Mouse (Mus musculus): ENCODE data around the gene Ubiad1. TPM values are rescaled to one million over a fixed set of nuclear protein-coding genes. Genes with fewer than 3 reads are reported as not detected.

The Ubiad1 gene
- total RNA-seq (2014; fragmentation: Nextera tagmentation) (14.9 and 21.7 TPM in 2 replicates), total RNA-seq (2017) (10.1 and 12.9 TPM in 2 replicates)

DNA sequence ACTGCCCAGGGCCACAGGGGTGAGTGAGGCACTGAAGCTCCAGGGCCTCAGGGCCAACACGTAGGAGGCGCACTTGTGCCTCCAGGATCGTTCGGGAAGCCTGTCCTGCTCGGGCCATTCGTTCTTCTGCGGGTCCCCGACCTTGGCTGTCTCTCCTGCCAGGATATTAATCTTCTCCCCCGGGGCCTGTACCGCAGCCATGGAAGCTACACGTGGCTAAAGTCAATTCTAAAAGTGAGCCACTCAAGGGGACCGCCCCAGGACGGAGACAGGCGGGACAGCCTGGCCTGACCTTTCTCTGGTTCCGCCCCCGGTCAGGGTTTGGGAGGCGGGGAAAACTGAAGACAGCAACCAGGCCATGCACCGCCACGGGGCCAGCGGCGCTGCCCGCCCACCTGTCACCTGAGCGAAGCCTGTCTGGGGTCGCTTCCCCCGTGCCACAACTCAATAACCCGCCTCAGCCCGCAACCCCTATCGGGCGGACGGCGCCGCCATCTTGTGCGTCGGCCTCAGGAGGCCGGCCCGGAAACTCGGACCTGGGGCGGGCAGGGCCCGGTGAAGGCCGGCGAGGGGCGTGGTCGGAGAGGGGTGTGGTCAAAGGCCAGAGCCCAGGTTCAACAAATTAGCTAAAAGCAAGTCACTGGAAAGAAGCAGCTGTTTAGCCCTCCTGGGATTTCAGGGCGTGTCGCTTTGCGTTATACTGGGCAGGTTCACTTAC, at the start of gene Ubiad1:
Gene Ubiad1 (minus strand): TSS at position 522 of the 718 bp plus-strand sequence.
- ATAC-seq (replicated peaks; ENCODE audit: low FRiP score, low TSS enrichment, poor library complexity, severe bottlenecking) = peak; percentile 71

- ATAC-seq (replicated peaks; ENCODE audit: low FRiP score, low TSS enrichment, poor library complexity, severe bottlenecking) = no peak
Measured at GRCm38 (mm10) chr4:148491448-148491847, 46.9 kb upstream of the Ubiad1 start.

GRCm38 (mm10) chr4:148490502-148490901, 45.9 kb upstream of the Ubiad1 start:
- no peak for ATAC-seq (replicated peaks; ENCODE audit: low FRiP score, low TSS enrichment, poor library complexity, severe bottlenecking)

GRCm38 (mm10) chr4:148487841-148488240, 43.3 kb upstream of the Ubiad1 start:
- no peak for ATAC-seq (replicated peaks; ENCODE audit: low FRiP score, low TSS enrichment, poor library complexity, severe bottlenecking)

DNA sequence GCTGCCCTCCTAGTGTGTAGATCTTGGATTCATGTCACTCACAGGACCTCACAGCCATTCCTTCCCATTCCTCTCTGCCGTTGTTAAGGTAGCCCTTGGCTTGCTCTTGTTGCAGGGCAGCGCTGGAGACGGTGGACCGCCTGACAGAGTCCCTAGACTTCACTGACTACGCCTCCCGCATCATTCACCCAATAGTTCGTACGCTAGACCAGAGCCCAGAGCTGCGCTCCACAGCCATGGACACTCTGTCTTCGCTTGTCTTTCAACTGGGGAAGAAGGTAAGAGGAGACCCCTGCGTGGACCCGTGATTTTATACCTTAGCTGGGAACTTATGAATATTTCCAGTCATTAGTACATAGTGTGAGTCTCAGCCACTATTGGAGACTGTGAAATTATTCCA, 39.9 kb upstream of the Ubiad1 start:
- no peak for ATAC-seq (replicated peaks; ENCODE audit: low FRiP score, low TSS enrichment, poor library complexity, severe bottlenecking)

- no peak for ATAC-seq (replicated peaks; ENCODE audit: low FRiP score, low TSS enrichment, poor library complexity, severe bottlenecking)
Measured at GRCm38 (mm10) chr4:148481557-148482168, 37.1 kb upstream of the Ubiad1 start.

GRCm38 (mm10) chr4:148480245-148480644, 35.7 kb upstream of the Ubiad1 start:
- no peak for ATAC-seq (replicated peaks; ENCODE audit: low FRiP score, low TSS enrichment, poor library complexity, severe bottlenecking)

DNA sequence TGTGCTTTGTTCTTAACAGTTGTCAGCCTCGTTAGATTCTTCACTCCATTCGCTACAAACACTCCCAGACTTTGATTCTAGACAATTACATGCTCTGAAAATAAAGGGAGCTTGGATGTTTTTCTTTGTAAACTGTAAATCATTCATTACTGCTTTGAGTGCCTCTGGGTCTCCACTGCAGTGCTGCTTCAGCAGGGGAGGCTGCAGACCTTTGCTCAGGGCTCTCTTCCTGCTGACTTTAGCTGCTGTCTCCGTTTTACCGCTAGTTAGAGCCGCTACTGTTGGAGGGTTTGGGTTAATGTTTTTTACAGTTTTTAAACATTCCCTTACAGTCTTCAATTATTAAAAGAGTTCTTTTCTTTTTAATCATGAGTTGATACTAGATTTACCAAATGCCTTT, 28.9 kb upstream of the Ubiad1 start:
- no peak for ATAC-seq (replicated peaks; ENCODE audit: low FRiP score, low TSS enrichment, poor library complexity, severe bottlenecking)

DNA sequence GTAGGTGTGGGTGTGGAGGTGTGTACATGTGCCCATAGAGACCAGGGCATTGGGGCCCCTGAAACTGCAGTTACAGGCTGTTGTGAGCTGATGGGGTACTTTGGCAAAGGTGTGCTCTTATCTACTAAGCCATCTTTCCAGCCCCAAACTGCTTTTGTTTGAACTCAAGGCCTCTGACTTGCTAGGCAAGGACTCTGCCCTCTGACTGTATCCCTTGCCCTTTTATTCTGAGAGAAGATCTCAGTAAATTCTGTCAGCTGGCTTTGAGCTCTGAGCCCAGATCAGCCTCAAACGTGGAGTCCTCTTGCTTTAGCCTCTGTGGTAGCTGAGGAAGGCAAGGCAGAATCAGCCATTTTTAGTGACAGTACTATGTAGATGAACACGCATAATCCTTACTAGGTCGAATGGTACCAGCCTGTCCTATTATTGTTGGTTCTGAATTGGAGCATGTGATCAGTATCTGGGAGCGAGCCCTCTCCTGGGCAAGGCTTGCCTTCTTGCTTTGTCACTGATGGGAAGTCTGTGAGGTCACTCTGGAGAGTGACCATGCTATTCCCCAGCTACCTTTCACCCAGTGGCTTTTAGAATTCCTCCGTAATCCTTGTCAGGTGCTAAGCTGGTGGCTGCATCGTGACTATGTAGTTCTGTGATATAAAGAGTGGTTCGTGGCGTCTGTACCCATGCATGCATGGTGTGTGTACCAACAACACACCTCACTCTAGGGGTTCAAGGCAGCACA, 28.0 kb upstream of the Ubiad1 start:
- no peak for ATAC-seq (replicated peaks; ENCODE audit: low FRiP score, low TSS enrichment, poor library complexity, severe bottlenecking)

GRCm38 (mm10) chr4:148471363-148471806, 26.8 kb upstream of the Ubiad1 start:
- ATAC-seq (replicated peaks; ENCODE audit: low FRiP score, low TSS enrichment, poor library complexity, severe bottlenecking) = no peak

- no peak for ATAC-seq (replicated peaks; ENCODE audit: low FRiP score, low TSS enrichment, poor library complexity, severe bottlenecking)
Measured at GRCm38 (mm10) chr4:148469487-148470252, 25.1 kb upstream of the Ubiad1 start.

GRCm38 (mm10) chr4:148468396-148468795, 23.8 kb upstream of the Ubiad1 start:
- ATAC-seq (replicated peaks; ENCODE audit: low FRiP score, low TSS enrichment, poor library complexity, severe bottlenecking) = no peak

GRCm38 (mm10) chr4:148466511-148467079, 22.0 kb upstream of the Ubiad1 start:
- no peak for ATAC-seq (replicated peaks; ENCODE audit: low FRiP score, low TSS enrichment, poor library complexity, severe bottlenecking)

DNA sequence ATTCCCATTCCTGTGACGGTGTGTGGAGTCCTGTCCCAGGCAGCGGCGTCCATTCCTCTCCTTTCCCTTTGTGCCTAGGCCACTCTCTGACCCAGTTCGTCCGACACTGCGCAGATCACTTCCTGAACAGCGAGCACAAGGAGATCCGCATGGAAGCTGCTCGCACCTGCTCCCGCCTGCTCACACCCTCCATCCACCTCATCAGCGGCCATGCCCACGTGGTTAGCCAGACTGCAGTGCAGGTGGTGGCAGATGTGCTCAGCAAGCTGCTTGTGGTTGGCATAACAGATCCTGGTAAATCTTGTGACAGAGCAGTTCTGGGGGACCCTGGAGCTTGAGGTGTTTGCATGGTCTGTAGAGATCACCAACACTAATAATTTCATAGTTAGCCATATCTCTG, 20.3 kb upstream of the Ubiad1 start:
- no peak for ATAC-seq (replicated peaks; ENCODE audit: low FRiP score, low TSS enrichment, poor library complexity, severe bottlenecking)

- ATAC-seq (replicated peaks; ENCODE audit: low FRiP score, low TSS enrichment, poor library complexity, severe bottlenecking) = no peak
Measured at GRCm38 (mm10) chr4:148464301-148464700, 19.7 kb upstream of the Ubiad1 start.

DNA sequence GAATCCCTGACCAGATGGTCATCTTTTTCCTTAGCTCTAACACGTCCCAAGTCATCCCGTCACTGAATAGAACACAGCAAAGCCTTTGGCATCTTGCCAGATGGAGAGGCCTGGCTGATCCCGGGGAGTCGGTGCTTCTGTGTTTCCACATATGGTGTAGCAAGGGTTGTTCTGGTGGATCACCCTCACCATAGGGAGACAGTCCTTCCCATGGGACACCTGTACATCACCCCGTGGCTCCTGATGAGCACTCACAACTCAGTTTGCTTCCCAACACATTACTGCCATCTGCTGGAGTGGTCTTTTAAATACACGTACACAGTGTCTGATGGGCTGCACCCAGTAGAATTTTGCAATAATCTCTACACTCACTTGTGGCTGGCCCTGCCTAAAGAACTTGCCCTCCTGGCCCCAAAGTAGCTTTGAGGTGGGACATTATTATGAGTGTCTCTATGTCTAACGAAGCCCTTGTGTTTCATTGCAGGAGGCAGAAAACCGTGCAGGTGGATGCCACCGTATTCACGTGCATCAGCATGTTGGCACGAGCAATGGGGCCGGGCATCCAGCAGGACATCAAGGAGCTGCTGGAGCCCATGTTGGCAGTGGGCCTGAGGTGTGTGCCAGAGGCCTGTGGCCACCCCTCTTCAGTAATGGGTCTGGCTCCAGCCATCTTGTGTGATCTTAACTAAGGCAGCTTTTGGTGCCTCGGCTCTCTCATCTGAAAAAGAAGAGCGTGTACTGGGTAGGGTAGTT, 18.8 kb upstream of the Ubiad1 start:
- ATAC-seq (replicated peaks; ENCODE audit: low FRiP score, low TSS enrichment, poor library complexity, severe bottlenecking) = peak; percentile 69

DNA sequence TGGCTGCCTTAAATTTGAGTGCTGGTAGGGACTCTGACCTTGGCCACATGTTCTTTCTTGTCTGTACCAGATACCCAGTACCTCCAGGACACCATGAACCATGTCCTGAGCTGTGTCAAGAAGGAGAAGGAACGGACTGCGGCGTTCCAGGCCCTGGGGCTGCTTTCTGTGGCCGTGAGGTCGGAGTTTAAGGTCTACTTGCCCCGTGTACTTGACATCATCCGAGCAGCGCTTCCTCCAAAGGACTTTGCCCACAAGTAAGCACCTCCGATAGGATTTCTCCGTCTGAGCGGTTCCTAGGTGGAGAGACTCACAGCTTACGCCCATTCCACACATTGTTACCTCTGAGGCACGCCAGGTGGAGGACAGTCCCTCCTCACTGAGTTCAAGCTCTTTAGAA, 18.1 kb upstream of the Ubiad1 start:
- ATAC-seq (replicated peaks; ENCODE audit: low FRiP score, low TSS enrichment, poor library complexity, severe bottlenecking) = no peak

- no peak for ATAC-seq (replicated peaks; ENCODE audit: low FRiP score, low TSS enrichment, poor library complexity, severe bottlenecking)
Measured at GRCm38 (mm10) chr4:148461772-148462171, 17.2 kb upstream of the Ubiad1 start.
